Mouse (Mus musculus): ENCODE measurements around the gene Zmpste24. TPM values are rescaled to one million over a fixed set of nuclear protein-coding genes. Genes with fewer than 3 reads are reported as not detected.
"Not testable (repeated sequence)": the region's sequence is repeated elsewhere in the genome, so short reads cannot be mapped to it uniquely, and the experiment has no call there.

The Zmpste24 gene
- 31.3 and 33.3 TPM in 2 replicates for polyA plus RNA-seq (2016; fragmentation: Nextera tagmentation; extraction: Ambion mirVana)

DNA sequence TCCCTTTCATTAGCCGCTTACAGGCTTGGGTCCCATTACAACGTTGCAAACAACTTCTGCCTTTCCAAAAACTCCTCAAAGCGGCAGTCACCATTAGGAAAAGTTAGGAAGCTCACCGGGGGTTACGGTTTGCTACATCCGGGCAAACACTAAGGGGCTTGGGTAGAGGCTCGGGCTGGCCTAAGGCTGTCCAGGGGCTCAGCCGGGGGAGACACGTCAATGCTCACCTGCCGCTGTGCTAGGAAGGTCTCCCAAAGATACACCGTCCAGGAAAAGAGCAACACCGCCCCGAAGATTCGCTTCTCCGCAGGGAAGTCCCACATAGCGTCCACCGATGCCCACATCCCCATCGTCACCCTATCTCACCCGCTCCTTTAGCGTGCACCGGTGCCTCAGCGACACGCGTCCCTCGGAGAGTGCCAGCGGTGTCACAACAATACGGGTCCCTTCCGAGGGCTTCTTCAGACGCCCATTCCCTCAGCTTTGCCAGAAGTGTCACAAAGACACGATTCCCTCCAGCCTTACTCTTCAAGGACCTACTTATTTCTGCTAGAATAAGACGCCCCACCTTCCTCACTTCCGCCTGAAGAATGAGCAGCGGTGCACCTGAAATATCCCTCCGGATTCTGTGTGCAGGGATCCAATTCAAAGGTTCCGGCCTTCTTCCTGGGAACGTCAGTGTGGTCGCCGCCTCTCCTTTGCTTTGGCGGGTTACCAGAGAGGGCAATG is at the start of gene Zmpste24:
Gene Zmpste24 (minus strand): TSS at position 592 of the 729 bp plus-strand sequence.
- under 1% methylated on average over 39 of the region's 39 CpGs for WGBS
- Histone ChIP-seq H3K4me3 (peak within 1 kb of the TSS; percentile 80), H3K27ac (peak within 1 kb of the TSS; percentile 84), H3K36me3 (peaks cover 27% of the 10 kb centered on the region), H3K4me1 (0 out of 2 replicates have a peak, but pooled peaks cover 4% of the 10 kb centered on the region), H3K27me3 (ENCODE audit: insufficient read depth, poor library complexity, severe bottlenecking) (no peaks in the 10 kb centered on the region), H3K9me3 (no peaks in the 10 kb centered on the region)
- DNase-seq (ENCODE audit: low spot score) = peak; percentile 90

DNA sequence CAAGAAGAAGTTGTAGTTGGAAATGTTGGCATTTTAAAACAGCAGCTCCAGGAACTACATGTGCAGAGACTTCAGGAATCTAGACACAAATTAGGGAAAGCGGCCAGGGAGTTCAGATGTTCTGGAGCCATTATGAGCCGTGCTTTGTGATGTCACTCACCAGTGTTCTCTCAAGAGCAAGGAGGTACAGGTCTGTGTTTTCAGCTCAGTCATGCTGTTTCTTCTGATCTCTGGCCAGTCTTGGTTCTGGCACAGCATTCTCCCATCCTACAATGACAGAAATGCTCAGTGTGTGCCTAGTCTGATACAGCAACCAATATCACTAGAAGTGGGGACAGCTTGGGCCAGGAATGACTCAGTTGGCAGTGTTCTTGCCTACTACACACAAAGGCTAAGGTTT is 11.1 kb upstream of the Zmpste24 start, which contains the start of gene Tmco2:
Gene Tmco2 (minus strand): TSS at position 101 of the 400 bp plus-strand sequence.
- WGBS = 80% methylated on average over 2 of the region's 2 CpGs
- Histone ChIP-seq H3K4me3 (no peak within 1 kb of the TSS), H3K27me3 (ENCODE audit: insufficient read depth, poor library complexity, severe bottlenecking) (no peaks in the 10 kb centered on the region), H3K27ac (no peak within 1 kb of the TSS), H3K36me3 (no peaks in the 10 kb centered on the region), H3K9me3 (no peaks in the 10 kb centered on the region), H3K4me1 (no peaks in the 10 kb centered on the region)
- no peak for DNase-seq (ENCODE audit: low spot score)

DNA sequence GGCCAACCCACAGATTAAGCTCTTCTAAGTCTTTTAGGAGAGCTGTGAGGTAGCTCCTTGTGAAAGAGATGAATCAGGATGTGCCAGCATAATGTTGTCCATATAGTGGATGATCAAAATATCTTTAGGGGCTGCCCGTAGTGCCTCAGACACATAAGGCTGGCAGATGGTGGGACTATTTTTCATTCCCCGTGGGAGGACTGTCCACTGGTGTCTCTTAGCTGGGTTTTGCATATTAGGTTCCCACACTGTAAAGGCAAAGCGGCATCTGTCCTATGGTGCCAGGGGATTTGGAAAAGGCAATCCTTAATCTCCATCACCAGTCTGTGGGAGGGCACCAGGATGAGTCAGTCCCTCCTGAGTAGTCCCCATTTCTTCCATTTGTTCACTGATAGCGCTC is 5.3 kb upstream of the Zmpste24 start:
- Histone ChIP-seq H3K9me3 (no peaks in the 10 kb centered on the region), H3K4me1 (no peaks in the 10 kb centered on the region), H3K36me3 (no peaks in the 10 kb centered on the region), H3K27me3 (ENCODE audit: insufficient read depth, poor library complexity, severe bottlenecking) (no peaks in the 10 kb centered on the region), H3K4me3 (no peak overlapping the region), H3K27ac (no peak overlapping the region)
- 83% methylated on average over 4 of the region's 4 CpGs for WGBS
- no peak for DNase-seq (ENCODE audit: low spot score)

- no peak for DNase-seq (ENCODE audit: low spot score)
- Histone ChIP-seq H3K9me3 (no peaks in the 10 kb centered on the region), H3K4me3 (no peak overlapping the region), H3K27ac (no peak overlapping the region), H3K27me3 (ENCODE audit: insufficient read depth, poor library complexity, severe bottlenecking) (no peaks in the 10 kb centered on the region), H3K36me3 (peaks cover 74% of the 10 kb centered on the region), H3K4me1 (no peaks in the 10 kb centered on the region)
- WGBS = 88% methylated on average over 4 of the region's 4 CpGs
Observed at GRCm38 (mm10) chr4:121090211-121090610, 7.8 kb downstream of the Zmpste24 start.

- Histone ChIP-seq H3K9me3 (no peaks in the 10 kb centered on the region), H3K36me3 (peaks cover 69% of the 10 kb centered on the region), H3K27ac (no peak overlapping the region), H3K4me1 (no peaks in the 10 kb centered on the region), H3K27me3 (ENCODE audit: insufficient read depth, poor library complexity, severe bottlenecking) (no peaks in the 10 kb centered on the region), H3K4me3 (no peak overlapping the region)
- no peak for DNase-seq (ENCODE audit: low spot score)
- WGBS = 85% methylated on average over 2 of the region's 2 CpGs
Observed at GRCm38 (mm10) chr4:121088696-121089095, 9.3 kb downstream of the Zmpste24 start.

GRCm38 (mm10) chr4:121084506-121084905 is 13.5 kb downstream of the Zmpste24 start:
- H3K36me3 ChIP-seq = peaks cover 78% of the 10 kb centered on the region
- no peaks in the 10 kb centered on the region for H3K9me3 ChIP-seq
- DNase-seq (ENCODE audit: low spot score) = no peak
- H3K4me1 ChIP-seq = no peaks in the 10 kb centered on the region
- H3K4me3 ChIP-seq = no peak overlapping the region
- H3K27me3 ChIP-seq (ENCODE audit: insufficient read depth, poor library complexity, severe bottlenecking) = no peaks in the 10 kb centered on the region
- no peak overlapping the region for H3K27ac ChIP-seq

DNA sequence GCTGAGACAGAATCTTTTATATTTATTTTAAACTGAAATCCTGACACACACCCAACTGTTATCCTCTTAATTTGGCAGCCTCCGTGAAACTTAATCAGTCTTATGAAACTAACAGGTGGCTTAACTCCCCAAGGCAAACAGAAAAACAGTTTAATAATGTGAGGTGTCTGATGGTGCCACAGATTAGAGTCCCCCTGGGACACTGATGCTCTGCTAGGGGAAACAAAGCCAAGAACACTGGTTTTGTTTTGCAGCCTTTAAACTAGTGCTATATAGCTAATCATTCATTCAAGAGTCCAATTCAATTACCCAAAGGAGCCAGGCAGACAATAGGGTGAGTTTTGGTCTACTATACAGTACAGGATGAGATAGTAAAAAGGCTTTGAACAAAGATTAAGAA is 17.6 kb downstream of the Zmpste24 start:
- Histone ChIP-seq H3K4me1 (no peaks in the 10 kb centered on the region), H3K27ac (no peak overlapping the region), H3K4me3 (no peak overlapping the region), H3K9me3 (no peaks in the 10 kb centered on the region), H3K36me3 (peaks cover 83% of the 10 kb centered on the region), H3K27me3 (ENCODE audit: insufficient read depth, poor library complexity, severe bottlenecking) (no peaks in the 10 kb centered on the region)
- WGBS = 87% methylated on average over 1 of the region's 1 CpGs
- no peak for DNase-seq (ENCODE audit: low spot score)

DNA sequence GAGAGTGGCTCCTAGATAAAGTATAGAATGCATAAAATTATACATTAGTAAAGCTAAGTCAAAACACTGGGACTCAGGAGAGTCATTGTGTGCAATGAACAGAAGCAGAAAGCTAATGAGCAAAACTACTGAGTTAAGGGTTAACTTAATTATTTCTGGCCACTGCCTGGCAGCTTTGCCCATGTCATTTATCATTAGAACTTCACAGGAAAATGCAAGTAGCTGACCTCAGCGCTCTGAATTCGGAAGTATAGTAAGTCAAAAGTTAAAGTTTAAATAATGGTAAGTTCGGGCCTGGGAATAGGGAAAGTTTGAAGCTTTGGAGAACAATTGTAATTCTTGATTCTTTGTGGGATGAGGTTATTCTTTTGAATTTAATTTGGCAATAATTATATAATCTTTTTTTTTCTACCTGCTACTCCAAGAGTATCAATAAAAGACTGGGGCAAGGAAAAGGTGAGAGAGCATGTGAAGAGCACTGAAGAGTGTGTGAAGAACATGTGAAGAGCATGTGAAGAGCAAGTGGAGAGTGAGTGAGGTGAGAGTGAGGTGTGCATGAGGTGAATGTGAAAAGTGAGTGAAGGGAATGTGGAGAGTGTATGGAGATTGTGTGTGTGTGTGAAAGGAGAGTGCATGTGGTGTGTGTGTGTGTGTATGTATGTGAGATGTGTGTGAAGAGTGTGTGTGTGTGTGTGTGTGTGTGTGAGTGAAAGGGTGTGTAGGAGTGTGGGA is 20.0 kb downstream of the Zmpste24 start:
- DNase-seq (ENCODE audit: low spot score) = no peak
- Histone ChIP-seq H3K27ac (no peak overlapping the region), H3K9me3 (no peaks in the 10 kb centered on the region), H3K4me1 (no peaks in the 10 kb centered on the region), H3K27me3 (ENCODE audit: insufficient read depth, poor library complexity, severe bottlenecking) (no peaks in the 10 kb centered on the region), H3K36me3 (peaks cover 81% of the 10 kb centered on the region), H3K4me3 (no peak overlapping the region)
- 82% methylated on average over 3 of the region's 3 CpGs for WGBS

DNA sequence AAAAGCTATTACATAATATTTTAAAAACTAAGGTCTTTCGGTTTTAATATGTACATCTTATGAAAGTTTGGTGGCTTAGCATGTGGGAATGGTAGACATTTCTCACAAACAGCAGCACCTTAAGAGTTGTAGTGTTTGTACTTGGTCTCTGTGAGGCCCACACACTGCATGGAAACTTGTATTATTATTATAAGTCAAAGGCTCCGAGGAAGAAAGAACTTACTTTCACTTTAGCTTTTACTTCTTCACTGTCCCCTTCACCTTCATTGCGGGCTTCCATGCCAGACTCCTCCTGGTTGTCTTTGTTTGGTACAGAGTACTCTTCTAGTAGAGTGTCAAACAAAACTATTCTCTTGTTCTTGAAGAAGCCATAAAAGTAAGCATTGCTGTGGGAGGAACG is 23.8 kb downstream of the Zmpste24 start:
- no peak for DNase-seq (ENCODE audit: low spot score)
- no peak overlapping the region for H3K4me3 ChIP-seq
- H3K27me3 ChIP-seq (ENCODE audit: insufficient read depth, poor library complexity, severe bottlenecking) = no peaks in the 10 kb centered on the region
- no peak overlapping the region for H3K27ac ChIP-seq
- WGBS = 91% methylated on average over 4 of the region's 4 CpGs
- no peaks in the 10 kb centered on the region for H3K4me1 ChIP-seq
- no peaks in the 10 kb centered on the region for H3K9me3 ChIP-seq
- peaks cover 68% of the 10 kb centered on the region for H3K36me3 ChIP-seq

DNA sequence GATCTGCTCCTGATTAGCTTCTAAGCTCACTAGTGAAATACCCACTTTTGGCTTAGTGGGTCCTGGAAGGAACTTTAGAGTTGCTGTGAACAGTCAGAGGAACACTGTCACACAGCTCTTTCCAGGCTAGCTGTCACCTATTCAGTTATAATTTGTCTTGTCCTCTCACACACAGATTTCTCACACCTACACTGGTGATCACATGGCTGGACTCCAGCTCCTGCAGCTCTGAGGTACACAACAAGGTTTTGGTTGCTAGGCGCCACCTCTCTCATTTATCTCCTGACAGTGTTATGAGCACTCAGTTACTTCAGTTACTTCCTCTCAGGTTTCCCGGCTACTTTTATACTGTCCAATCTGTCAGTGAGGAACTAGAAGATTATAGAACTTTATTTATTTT is 32.7 kb downstream of the Zmpste24 start:
- Histone ChIP-seq H3K36me3 (peaks cover 45% of the 10 kb centered on the region; the same call in 1 of the 2 replicates), H3K4me3 (no peak overlapping the region), H3K27me3 (ENCODE audit: insufficient read depth, poor library complexity, severe bottlenecking) (no peaks in the 10 kb centered on the region), H3K4me1 (no peaks in the 10 kb centered on the region), H3K27ac (no peak overlapping the region), H3K9me3 (no peaks in the 10 kb centered on the region)
- 64% methylated on average over 2 of the region's 2 CpGs for WGBS
- no peak for DNase-seq (ENCODE audit: low spot score)

- DNase-seq (ENCODE audit: low spot score); H3K27me3 ChIP-seq (ENCODE audit: insufficient read depth, poor library complexity, severe bottlenecking); H3K4me3 ChIP-seq; H3K9me3 ChIP-seq; H3K4me1 ChIP-seq; H3K27ac ChIP-seq: not testable (repeated sequence)
- peaks cover 17% of the 10 kb centered on the region; the same call in 1 of the 2 replicates for H3K36me3 ChIP-seq
- 77% methylated on average over 10 of the region's 10 CpGs for WGBS
Observed at GRCm38 (mm10) chr4:121059218-121059617, 38.8 kb downstream of the Zmpste24 start.

DNA sequence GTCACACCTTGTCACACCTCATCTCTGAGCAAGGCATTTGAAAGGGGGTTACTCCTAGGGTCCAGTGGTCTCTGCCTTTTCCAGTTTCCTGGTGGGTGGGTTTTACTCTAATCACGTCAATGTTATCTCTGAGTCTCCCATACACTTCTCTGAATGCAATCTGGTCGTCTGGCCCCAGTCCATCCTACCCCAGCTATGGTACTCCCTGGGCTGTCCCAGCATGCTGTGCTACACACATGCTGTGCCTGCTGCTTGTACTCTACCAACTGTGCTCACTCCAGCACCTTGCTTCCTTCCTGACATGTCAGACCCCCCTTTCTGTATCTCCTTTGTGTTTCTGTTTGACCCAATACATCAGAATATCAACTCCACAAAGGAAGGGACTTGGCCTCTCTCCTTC is 41.0 kb downstream of the Zmpste24 start:
- no peak overlapping the region for H3K4me3 ChIP-seq
- no peak for DNase-seq (ENCODE audit: low spot score)
- H3K9me3 ChIP-seq = no peaks in the 10 kb centered on the region
- H3K36me3 ChIP-seq = peaks cover 8% of the 10 kb centered on the region; the same call in 1 of the 2 replicates
- 24% methylated on average over 2 of the region's 2 CpGs for WGBS
- peaks cover 11% of the 10 kb centered on the region for H3K4me1 ChIP-seq
- peaks cover 27% of the 10 kb centered on the region for H3K27me3 ChIP-seq (ENCODE audit: insufficient read depth, poor library complexity, severe bottlenecking)
- no peak overlapping the region for H3K27ac ChIP-seq

GRCm38 (mm10) chr4:121056342-121056741 is 41.7 kb downstream of the Zmpste24 start:
- H3K9me3 ChIP-seq = no peaks in the 10 kb centered on the region
- H3K27ac ChIP-seq = no peak overlapping the region
- H3K36me3 ChIP-seq = peaks cover 8% of the 10 kb centered on the region; the same call in 1 of the 2 replicates
- peaks cover 34% of the 10 kb centered on the region for H3K27me3 ChIP-seq (ENCODE audit: insufficient read depth, poor library complexity, severe bottlenecking)
- DNase-seq (ENCODE audit: low spot score) = no peak
- WGBS = 48% methylated on average over 3 of the region's 3 CpGs
- peaks cover 17% of the 10 kb centered on the region for H3K4me1 ChIP-seq
- no peak overlapping the region for H3K4me3 ChIP-seq
